Mouse (Mus musculus) cerebellum, postnatal 10 days (tissue): ENCODE measurements around the gene Sema6b.

Source experiments
- DNase-seq, 2 experiments: peaks; one replicate each; pipeline ENCODE4 v3.0.0; 2021; ENCODE audit warnings: mixed read lengths in 2 of 2

Sema6b gene

DNA sequence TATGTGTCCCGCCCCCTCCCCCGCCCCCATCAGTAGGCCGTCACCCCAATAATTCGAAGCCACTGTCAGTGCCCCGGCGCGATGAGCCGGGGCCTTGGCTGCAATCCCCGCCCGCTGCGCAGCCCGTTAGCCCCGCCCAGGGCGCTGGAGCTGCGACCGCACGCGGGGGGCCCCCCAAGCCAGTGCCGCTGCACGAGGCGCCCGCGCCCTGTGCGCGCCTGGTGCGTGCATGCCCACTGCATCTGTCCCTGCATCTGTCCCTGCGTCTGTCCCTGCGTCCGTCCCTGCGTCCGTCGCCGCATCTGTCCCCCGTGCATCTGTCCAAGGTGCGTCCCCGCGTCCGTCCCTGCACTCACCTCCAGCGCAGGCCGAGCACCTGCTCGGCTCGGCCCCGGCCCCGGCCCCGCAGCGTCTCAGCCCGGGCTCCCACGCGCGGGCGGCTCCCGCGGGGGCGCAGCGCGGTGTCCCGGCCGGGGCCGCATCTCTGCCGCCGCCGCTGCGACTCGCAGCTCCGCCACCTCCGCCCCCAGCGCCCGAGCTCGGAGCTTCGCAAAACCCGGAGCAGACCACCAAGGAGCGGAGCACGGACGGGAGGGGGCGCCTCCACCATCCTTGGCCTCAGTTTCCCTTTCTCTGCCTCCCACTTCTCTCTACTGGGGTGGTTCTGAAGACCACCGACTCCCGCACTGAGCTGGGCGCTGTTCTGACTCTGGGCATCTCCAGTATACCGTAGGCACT, at the start of gene Sema6b:
TSS of gene Sema6b (minus strand) at position 486 of the 738 bp plus-strand sequence.
- DNase-seq = peak; percentile 91 to 92

DNA sequence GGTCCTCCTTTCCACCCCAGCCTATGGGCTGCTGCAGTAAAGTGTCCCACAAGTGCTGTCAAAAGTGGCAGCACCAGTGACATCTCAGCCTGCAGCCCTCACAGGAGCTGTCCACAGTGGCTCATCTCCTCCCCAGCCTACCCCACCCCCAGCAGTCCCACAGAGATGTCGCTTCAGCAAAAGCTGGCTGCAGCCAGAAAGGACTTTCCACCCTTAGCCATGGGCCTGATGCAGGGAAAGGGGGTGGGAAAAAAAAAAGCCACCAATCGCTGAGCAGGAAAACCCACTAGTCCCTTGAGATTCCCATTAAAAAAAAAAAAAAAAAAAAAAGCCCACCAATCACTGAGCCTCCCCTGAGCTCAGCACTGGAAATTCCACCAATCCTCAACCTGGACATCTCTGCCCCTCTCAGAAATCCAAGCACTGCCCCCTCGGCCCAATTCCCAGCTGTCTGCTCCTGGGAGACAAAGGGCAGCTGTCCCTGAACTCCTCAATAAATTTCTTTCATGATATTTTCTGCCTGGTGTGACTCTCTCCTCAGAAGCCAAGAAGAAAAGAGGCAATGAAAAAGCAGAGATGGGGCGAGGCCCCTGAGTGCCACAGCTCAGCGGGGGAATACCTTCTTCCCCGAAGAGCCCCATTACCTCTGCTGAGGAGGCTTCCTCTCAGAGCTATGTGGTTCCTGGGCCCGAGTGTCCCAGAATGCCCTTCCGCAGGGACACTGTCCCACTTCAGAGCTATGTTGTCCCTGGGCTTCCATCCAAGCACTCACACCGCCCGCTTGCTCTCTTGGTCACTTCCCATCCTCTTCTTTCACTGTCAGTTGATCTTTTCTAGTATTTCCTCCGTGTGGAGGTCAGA, 45.4 kb upstream of the Sema6b start:
- DNase-seq = peak; percentile 64 to 72

DNA sequence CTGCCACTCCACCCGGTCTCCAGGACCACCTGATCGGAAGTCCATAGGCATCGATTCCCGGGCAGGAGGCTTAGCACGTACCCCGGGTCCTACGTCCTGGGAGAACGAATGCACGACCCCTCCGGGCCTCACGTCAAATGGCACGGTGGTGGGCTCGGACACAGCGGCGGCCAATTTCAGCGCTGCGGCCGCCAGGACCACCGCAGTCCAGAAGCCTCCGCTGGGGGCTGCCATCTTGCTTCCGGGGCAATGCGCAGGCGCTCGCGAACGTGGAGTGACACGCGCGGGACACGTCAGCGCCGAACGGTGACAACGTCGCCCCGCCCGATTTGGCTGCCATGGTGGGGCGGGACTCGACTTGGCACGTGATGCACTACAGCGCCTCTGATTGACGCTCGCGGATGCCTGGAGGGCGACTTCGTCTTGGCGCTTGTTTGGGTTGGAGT, 43.5 kb upstream of the Sema6b start, which contains the start of gene Mydgf:
TSS of gene Mydgf (minus strand) at position 263 of the 446 bp plus-strand sequence.
- peak; percentile 99 for DNase-seq

DNA sequence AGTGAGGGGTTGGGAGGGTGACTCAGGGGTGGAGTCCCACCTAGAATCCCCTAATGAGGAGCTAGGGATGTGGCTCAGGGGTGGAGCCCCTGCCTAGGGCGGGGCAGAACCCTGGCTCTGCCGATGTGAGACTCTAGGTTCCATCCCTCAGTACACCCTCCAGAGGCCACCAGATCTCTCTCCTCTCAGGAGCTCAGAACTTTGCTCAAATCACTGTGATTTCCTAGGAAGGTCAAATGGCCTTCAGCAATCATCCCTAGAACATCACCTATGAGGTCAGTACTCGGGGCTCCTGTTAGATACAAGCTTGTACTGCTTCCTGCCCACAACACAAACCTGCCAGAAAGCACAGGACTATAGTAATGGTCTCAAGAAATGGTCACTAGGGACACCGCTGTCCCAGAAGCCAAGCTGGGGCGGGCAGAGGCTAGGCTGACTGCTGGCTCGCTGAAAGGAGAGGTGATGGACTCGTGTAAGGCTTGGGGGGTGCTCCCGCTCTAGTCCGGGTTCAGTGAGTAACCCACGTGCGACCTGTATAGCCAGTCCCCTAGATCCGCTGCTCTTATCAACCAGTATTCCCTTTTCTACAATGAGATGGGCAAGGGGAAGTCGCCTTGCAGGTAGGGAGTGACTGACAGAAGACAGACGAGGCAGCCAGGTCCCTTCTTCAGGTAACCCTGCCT, 43.0 kb upstream of the Sema6b start:
- DNase-seq = peak in 1 of 2 experiments; percentile 40

DNA sequence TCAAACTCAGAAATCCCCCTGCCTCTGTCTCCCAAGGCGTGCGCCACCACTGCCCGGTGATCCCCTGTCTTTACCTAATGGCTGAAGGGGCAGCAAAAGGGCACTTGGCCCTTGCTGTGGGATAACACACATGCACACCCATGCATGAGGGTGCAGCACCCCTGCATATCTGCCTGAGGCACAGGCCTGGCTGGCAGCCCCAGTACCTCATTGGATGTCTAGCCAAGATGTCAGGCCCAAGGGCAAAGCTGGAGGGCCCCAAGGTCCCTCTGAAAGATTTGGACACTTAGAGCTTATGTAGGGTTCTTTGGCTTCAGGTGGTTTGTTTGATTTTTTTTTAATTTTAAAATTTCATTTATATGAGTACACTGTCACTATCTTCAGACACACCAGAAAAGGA, 35.3 kb upstream of the Sema6b start:
- no peak for DNase-seq

DNA sequence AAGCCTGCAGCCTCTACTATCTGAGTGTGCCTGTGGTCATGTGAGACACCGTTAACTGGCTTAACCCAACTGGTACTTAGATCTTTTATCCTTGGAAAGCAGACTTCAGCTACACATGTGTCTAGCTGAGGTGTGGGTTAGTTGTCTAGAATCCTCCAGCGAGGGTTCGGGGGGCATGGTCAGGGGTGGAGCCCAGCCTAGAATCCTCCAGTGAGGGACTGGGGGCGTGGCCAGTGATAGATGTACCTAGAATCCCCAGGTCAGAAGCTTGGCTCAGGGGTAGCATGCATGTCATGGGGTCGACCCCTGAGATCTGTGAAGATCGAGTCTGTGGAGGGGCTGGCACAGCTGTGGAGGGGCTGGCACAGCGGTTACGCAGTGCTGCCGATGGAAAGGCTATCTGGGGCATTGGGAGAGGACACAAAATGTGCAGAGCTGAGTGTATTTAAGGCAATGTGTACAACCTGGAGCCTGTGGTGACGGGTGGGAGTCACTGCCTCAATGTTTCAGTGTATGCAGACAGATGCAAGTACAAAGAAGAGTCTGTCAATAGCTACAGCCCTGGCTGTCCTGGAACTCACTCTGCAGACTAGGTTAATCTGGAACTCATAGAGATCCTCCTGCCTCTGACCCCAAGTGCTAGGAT, 33.4 kb upstream of the Sema6b start:
- no peak for DNase-seq

DNA sequence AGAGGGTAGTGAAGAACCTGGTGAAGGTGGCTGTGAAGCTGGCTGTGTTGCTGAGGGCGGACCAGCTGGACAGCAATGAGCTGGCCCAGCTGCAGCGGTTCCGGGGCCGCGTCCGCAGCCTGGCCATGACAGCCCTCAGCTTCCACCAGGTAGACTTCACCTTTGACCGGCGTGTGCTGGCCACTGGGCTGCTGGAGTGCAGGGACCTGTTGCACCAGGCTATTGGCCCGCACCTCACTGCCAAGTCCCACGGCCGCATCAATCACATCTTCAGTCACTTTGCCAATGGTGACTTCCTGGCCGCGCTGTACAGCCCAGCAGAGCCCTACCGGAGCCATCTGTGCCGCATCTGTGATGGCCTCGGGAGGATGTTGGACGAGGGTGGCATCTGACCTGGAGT, 31.7 kb upstream of the Sema6b start:
- DNase-seq = no peak

DNA sequence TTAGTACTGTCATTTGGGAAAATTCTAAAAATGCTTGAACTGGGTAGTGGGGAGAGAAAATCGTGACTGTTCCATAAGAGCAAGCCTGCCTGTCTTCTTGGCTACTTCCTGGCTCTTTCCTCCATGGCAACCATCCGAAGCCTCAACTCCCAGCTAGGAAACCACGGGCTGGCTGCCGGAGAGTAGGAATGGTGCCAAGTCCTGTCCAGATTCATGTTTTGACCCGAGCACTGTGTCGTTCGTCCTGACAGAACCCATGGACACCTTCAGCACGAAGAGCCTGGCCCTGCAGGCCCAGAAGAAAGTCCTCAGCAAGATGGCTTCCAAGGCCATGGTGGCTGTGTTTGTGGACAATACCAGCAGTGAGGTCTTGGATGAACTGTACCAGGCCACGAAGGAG, 31.3 kb upstream of the Sema6b start:
- peak; percentile 41 to 48 for DNase-seq

DNA sequence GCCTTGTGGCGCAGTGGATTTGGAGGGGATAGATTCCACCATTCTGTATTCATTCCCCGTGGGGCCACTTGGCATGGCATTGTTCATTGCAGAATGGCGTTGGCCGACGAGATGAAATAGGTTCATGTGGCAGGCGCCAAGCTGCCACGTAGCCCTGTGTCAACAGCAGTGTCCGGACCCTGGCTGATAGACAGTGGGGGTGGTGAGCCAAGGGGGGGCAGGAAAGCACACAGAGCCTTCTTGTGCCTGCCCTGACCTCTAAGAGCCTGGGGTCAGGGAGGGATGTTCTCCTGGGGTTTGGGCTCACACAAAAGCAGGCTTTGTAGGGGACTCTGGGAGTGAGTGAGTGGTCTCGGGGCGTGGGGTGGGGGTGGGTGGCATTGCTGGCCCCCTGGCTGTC, 30.5 kb upstream of the Sema6b start:
- peak in 1 of 2 experiments; percentile 48 for DNase-seq

DNA sequence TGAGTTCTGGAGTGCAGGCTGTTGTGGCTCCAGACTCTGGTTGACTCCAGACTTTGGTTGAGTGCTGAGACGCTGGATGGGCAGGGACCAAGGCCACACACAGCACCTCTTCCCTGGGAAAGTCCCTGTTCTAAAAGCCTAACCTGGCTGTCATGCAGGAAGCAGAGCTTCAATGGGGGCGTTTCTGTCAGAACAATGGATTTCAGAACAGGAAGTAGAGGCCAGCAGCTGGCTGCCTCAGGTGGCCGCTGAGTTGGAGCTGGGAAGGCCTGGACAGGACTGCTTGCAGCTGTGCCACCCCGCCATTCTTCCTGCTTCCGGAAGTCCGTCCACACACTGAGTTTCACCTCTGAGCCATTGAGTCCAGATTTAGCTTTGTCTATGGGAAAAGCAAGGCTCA, 29.7 kb upstream of the Sema6b start:
- no peak for DNase-seq

DNA sequence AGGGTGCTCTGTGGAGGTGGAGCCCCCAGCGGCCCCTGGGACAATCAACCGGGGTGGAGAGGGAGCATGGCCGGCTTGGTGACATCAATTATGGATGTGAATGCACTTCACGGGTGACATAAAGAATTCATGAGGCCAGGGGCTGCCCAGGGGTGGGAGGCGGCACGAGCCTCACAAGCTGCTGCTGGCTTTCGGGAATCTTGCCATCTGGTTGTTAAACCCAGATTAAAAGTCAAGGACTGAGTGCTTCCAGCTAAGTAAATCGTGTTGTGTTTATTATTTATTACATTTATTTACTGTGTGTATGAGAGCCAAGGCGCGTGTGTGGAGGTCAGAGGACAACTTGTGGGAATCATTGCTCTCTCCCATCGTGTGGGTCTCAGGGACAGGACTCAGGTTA, 25.5 kb upstream of the Sema6b start:
- DNase-seq = no peak

DNA sequence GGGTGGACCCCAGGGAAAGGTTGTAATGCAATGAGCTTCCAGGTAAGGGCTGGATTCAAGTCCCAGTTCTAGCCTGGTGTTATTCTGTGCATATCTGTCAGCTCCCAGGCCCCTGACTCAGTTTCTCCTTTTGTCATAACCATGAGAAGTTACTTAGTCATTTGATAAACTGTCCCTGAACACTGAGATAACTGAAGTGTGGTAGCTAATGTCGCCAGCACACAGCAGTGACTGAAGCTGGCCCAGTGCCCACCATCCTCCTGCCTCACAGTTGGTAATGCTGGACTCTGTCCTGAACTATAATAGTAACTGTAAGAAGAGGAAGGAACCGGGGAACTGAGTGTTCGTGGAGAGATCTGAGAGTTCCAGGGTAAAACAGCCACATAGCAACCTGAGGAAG, 24.4 kb upstream of the Sema6b start:
- DNase-seq = peak; percentile 67 to 74

DNA sequence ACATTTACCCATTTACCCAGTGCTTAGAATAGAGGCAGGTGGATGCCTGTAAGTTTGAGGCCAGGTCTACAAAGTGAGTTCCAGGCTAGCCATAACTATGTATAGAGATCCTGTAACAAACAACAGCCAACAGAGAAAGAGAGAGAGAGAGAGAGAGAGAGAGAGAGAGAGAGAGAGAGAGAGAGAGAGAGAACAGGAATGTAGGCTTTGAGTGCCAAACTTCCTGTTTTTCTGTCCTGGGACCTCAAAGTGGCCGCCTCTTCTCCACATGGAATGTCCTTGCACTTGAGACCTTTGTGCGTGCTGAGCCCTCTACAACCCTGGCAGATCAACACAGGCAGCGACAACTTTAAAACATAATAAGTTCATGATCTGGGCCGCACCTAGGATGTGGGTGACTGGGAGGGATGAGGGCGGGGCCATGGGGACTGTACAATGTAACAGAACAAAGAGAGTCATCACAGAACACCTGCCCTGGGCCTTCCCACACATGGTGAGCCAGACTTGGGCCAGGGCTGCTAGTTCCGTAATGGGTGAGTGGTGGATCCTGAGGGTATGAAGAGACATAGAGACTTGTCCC, 23.5 kb upstream of the Sema6b start:
- no peak for DNase-seq

DNA sequence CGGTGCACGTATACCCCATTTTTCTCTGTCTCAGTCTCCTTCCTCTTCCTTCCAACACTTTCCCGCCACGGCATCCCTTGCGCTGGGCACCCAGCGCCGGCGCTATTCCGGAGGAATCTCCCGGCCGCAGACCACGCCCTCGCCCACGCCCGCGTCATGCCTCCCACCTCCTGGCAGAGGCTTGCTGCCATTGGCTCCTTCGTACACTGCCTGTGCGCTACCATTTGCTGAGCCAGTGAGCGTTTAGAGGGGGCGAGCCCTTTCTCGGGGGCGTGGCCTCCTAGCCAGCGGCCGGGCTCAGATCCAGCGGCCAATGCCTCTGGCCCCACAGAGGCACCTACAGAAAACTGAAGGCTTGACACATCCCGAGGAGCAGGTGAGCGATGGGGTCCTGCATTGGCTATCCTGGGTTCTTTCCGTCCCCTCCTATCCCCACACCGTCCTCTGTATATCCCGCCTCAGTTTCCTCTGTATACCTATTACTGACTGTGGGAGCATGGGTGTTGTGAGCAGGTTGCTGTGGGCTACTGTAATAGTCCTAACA, 22.2 kb upstream of the Sema6b start, which contains the start of gene Tnfaip8l1:
TSS of gene Tnfaip8l1 (plus strand) at position 247 of the 544 bp plus-strand sequence.
- peak; percentile 96 to 97 for DNase-seq

DNA sequence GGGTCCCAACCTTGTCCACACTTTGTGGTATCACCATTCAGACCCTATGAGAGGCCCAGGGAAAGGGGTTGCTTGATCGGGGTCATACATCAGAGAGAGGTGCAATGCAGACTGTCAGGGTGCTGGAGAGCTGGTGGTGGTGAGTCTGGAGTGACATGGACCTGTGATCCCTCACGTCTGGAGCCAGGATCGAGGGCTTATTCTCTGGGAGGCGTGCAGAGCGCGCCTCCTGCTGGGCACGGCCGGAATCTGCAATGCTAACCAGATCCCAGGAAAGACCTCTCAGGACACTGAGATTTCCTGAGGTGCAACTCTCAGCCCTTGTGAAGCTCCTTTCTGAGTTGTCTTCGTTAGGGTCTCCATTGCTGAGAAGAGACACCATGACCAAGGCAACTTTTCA, 19.6 kb upstream of the Sema6b start:
- DNase-seq = peak; percentile 73 to 76

DNA sequence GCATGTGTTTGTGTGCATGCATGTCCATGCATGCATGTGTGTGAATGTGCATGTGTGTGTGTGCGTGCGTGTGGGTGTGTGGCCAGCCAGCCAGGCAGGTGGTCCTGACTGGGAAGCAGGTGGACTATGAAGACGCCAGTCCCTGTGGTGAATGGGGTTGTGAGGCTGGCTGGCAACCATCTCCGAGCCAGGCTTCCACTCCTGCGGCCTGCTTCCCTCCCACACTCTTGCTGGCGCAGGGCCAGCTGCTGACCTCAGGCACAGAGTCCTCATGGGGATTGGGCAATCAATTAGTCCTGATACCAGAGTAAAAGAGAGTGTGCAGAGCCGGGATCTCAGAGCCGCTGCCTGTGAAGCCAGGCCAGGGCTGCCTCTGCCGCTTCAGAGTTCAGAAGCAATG, 13.5 kb upstream of the Sema6b start:
- peak; percentile 73 to 74 for DNase-seq

DNA sequence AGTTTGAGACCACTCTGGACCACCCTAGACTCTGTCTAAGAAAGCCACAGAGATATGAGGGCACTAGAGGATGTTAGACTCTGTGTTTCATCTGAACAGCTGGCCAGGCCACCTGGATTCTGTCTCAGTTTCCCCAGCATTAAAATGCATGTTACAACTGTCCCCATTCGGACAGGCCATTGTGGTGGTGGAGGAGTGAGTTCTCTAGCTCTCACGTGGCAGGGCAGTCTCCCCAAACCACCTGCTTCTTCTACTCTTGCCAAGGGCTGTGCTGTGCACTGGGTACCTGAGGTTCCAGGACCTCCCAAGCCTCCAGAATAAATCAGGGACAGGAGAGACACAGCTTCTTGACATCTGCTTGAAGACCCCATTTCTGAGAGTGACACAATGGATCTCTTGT, 9.8 kb upstream of the Sema6b start:
- DNase-seq = no peak

DNA sequence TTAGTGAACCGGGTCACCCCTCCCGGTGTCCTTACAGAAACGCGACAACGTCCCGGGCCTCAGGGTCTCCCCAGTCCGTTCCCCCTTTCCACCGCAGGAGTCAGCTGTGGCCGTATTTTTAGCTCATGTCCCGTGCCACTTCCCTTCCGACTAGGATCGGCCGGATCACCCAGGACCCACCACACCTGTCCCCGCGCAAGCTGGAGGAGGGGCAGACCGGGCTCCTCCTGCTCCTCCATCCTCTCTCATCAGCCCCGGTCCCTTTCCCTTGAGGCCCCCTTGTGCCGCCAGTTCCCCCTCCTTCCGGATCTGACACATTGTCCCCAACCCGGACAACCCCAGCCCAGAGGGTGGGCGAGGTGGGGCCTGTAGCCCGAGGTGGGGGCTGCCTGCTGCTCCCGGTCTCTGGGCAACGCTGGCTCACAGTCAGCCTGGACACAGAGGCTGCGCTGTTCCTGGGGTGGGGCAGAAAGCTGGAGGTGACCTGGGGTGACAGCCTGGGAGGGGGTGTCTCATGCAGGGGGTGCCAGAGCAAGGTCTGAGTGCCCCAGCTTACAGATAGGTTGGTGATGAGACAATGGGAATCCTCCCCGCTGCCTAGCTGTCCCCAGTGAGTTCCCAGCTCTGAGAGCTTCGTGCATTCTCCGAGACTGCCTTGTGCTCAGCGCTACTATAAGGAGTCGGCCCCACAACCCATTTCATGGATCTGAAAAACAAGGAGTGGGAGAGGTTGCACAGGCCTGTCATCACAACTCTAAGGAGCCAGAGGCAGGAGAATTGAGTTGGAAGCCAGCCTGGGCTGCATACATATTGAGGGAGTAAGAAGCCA, 8.9 kb upstream of the Sema6b start:
- no peak for DNase-seq

DNA sequence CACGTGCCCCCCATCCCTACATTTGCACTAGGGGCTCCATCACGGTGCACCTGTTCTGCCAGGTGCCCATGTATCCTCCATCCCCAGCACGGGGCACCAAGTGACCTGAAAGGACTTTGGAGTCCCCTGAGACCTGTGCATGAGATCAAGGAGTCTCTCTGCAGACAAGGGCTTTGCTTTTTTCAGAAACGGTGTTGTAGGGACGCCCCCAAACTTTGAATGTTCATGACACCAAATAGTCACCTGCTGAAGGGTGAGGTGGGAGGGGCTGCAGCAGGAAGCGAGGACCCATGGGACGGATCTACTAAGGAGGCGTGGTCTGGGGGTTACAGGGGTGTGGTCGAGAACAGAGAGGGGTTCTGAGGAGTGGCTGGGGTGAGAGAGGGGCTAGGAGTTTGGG, 8.1 kb upstream of the Sema6b start:
- no peak for DNase-seq

DNA sequence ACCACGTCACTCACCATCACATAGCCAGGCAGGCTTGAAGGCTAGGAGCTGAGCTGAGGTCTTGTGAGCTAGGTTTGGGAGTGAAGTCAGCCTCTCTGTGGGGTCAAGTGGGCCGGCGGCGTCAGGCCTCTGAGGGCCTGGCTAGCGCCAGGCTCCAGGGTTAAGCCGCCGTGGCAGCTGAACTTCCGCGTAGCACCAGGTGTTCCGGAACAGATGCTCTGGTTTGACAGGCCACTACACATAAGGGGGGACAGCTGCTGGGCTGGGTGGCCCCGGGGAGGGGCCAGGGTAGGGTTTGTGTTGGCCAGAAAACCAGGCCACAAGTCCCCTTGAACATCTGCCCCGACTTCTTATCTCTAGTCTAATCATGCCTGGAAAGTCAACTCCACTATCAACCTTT, 7.3 kb upstream of the Sema6b start:
- no peak for DNase-seq

DNA sequence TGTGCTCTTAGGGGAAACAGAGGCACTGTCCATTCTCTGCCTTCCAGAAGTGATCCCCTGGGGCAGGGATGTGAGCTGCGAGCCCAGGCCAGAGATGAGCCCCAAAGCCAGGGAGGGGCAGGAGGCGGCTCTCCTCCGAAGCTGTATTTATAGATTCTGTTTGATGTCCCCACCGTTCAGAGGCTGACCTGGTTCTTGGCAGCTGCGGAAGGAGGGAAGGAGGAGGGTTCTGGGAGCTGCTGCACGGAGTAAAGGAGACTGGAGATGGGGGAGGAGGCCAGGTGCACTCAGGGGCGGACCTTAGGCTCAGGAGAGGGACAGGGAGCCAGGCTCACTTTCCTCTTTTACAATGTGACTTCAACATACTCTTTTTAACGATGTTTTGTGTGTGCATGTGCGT, 6.0 kb upstream of the Sema6b start:
- DNase-seq = no peak
